Mouse (Mus musculus): ENCODE data around the gene Cpa2. TPM values are rescaled to one million over a fixed set of nuclear protein-coding genes. Genes with fewer than 3 reads are reported as not detected.

Gene Cpa2
- total and polyA plus RNA-seq, 3 experiments: 0.12 TPM; not detected in 2

DNA sequence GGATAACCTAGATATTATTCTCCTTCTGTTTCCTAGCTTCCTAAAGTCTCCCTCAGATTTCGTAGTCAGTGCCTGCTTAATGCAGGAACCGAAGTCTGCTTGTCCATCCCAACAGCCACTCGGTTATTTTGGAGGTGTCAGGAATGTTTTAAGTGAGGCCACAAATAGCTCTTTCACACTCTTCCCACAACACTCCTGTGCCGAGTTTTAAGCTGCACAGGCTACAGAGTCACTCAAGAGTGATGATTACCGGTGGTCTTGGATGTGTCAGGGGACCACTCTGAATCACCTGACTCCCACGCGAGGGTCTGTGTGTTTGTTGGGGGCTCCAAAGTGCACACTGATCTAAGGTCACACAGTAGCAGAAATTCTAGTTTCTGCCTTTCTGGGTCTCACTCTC lies 4.3 kb downstream of the Cpa2 start:
- TF ChIP-seq EP300 (IDR thresholded peaks at IDR 0.05; ENCODE audit: insufficient read depth, low read depth, low read length) (no peak), CTCF (IDR thresholded peaks at IDR 0.05) (no peak), POLR2A (IDR thresholded peaks at IDR 0.05; ENCODE audit: insufficient read depth, low read depth, low read length) (no peak)
- DNase-seq: no peak
- no peak overlapping the region for H3K9ac ChIP-seq (ENCODE audit: low read depth, low read length)
- H3K4me1 ChIP-seq (ENCODE audit: control insufficient read depth, insufficient read depth, low read length): peaks cover 1% of the 10 kb centered on the region
- no peaks in the 10 kb centered on the region for H3K27me3 ChIP-seq (ENCODE audit: control insufficient read depth, insufficient read depth, low read length)
- H3K27ac ChIP-seq: no peak overlapping the region; the same call in 1 of the 2 replicates
- no peaks in the 10 kb centered on the region for H3K36me3 ChIP-seq (ENCODE audit: control insufficient read depth, insufficient read depth, low read length)
- intact Hi-C loops (cut with DNase I): no loop called here
- 68% methylated on average over 7 of the region's 7 CpGs for WGBS
- no peak overlapping the region for H3K4me3 ChIP-seq
- no peaks in the 10 kb centered on the region for H3K79me2 ChIP-seq (replicated peaks; ENCODE audit: control insufficient read depth, insufficient read depth, low read length)

DNA sequence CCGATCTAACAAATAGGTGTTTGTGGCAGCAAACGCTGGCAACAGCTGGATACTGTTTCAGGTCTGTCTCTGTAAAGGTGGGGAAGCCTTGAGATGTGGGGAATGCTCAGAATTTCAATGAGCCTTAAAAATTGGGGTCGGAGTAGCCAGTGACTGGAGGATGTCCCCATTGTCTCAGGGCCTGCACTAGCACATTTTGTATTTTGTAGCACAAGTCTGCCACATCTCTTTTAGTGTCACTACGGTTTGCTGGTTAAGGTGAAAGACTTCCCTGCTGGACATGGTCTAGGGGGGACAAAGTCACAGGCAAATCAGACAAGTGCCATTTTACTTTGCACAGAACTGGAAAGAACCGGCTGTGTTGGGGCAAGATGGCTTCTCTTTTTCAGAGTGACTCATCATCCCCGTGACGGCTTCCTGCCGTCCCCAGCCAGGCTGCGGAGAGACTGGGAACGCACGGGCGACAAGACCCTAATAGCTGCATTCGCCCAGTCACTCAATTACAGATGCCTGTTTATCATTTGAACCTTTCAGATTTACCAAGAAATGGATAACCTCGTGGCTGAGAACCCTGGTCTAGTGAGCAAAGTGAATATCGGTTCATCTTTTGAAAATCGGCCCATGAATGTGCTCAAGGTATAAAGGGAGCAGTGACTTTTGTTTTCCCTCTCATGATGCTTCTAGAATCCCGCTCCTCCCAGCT lies 5.3 kb downstream of the Cpa2 start:
- no peaks in the 10 kb centered on the region for H3K79me2 ChIP-seq (replicated peaks; ENCODE audit: control insufficient read depth, insufficient read depth, low read length)
- H3K9ac ChIP-seq (ENCODE audit: low read depth, low read length): no peak overlapping the region
- peak overlapping the region; percentile 14; the same call in 1 of the 2 replicates for H3K4me3 ChIP-seq
- intact Hi-C loops (cut with DNase I): no loop called here
- peak in 1 of 2 experiments; percentile 20 for DNase-seq
- H3K36me3 ChIP-seq (ENCODE audit: control insufficient read depth, insufficient read depth, low read length): no peaks in the 10 kb centered on the region
- peaks cover 1% of the 10 kb centered on the region for H3K4me1 ChIP-seq (ENCODE audit: control insufficient read depth, insufficient read depth, low read length)
- WGBS: 36% methylated on average over 17 of the region's 17 CpGs
- H3K27ac ChIP-seq: no peak overlapping the region
- no peaks in the 10 kb centered on the region for H3K27me3 ChIP-seq (ENCODE audit: control insufficient read depth, insufficient read depth, low read length)
- no peak for TF ChIP-seq CTCF (IDR thresholded peaks at IDR 0.05)
- no peak for TF ChIP-seq EP300 (IDR thresholded peaks at IDR 0.05; ENCODE audit: insufficient read depth, low read depth, low read length)
- TF ChIP-seq POLR2A (IDR thresholded peaks at IDR 0.05; ENCODE audit: insufficient read depth, low read depth, low read length): no peak

DNA sequence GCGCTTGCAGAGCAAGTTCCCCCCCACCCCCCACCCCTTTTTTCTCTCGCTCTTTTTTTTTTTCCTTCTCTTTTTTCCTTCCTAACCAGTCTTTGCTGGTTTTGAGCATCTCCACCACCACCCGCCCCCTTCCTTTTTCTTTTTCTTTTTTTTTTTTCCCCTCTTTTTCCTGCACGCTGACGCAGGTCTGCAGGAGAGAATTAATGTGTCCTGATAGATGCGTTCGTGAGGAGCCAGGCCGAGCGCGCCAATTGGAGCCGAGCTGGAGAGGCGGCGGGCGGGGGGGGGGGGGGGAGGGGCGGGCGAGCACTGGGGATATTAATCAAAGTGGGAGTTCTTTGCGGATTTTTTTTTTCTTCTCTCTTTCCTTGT lies 5.9 kb downstream of the Cpa2 start:
- no peak for TF ChIP-seq POLR2A (IDR thresholded peaks at IDR 0.05; ENCODE audit: insufficient read depth, low read depth, low read length)
- TF ChIP-seq EP300 (IDR thresholded peaks at IDR 0.05; ENCODE audit: insufficient read depth, low read depth, low read length): no peak
- TF ChIP-seq CTCF (IDR thresholded peaks at IDR 0.05): no peak
- DNase-seq: no peak
- Histone ChIP-seq H3K27me3 (ENCODE audit: control insufficient read depth, insufficient read depth, low read length) (no peaks in the 10 kb centered on the region), H3K9ac (ENCODE audit: low read depth, low read length) (no peak overlapping the region), H3K36me3 (ENCODE audit: control insufficient read depth, insufficient read depth, low read length) (no peaks in the 10 kb centered on the region), H3K4me1 (ENCODE audit: control insufficient read depth, insufficient read depth, low read length) (peaks cover 1% of the 10 kb centered on the region), H3K4me3 (peak overlapping the region; percentile 14; the same call in 1 of the 2 replicates), H3K27ac (no peak overlapping the region), H3K79me2 (replicated peaks; ENCODE audit: control insufficient read depth, insufficient read depth, low read length) (no peaks in the 10 kb centered on the region)
- WGBS: 3% methylated on average over 17 of the region's 17 CpGs
- intact Hi-C loops (cut with DNase I): no loop called here

DNA sequence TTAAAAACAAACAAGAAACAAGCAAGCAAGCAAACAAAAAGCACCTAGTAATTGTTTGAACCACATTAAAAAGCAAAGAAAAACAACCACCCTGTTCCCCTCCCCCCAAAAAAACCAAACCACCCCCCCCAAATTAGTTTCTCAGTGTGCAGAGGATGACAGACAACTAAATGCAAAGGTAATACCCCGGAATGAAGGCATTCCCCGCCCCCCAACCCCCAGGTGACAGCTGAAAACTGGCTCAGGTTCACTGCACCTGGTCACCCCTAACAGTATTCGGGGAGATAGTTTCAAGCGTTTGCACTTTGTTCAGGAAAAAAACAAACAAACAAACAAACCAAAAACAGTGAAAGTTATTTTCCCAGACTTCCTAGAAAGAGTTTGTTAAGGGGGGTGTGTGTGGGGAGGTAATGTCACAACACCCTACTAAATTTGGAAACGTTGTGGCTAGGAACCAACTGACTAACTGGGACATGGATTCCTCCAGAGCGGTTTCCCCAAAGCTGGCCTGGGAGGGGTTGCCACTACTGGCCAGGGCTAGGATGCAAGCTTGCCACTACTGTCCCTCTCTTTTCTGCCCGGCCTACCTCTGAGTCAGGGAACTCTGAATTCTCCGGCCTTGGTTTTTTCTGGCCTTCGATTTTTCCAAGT lies 6.4 kb downstream of the Cpa2 start:
- no peak overlapping the region for H3K27ac ChIP-seq
- no peak overlapping the region for H3K4me3 ChIP-seq

DNA sequence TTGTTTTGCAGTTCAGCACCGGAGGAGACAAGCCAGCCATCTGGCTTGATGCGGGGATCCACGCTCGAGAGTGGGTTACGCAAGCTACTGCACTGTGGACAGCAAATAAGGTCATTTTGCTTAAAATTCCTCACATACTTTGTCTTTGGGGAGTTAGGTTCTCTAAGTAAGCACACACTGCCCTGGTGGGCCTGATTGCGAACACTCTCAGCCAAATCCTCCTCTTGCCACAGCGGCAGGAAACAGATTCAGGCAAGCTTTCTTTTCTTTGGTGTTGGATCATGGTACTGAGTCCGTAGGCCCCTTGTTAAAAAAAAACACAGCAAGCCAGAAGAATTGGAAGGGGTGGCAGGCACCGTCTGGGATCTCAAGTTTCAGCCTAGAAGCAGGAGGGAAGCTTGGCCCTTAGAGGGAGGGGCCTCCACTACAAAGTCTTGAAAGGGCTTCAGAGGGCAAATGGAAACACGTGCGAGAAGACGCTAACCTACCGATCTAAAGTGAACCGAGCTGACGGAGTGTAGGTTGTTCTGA lies 7.9 kb downstream of the Cpa2 start:
- WGBS: 63% methylated on average over 15 of the region's 15 CpGs
- H3K27me3 ChIP-seq (ENCODE audit: control insufficient read depth, insufficient read depth, low read length): no peaks in the 10 kb centered on the region
- no peak for TF ChIP-seq CTCF (IDR thresholded peaks at IDR 0.05)
- no peak for TF ChIP-seq POLR2A (IDR thresholded peaks at IDR 0.05; ENCODE audit: insufficient read depth, low read depth, low read length)
- TF ChIP-seq EP300 (IDR thresholded peaks at IDR 0.05; ENCODE audit: insufficient read depth, low read depth, low read length): no peak
- no peaks in the 10 kb centered on the region for H3K79me2 ChIP-seq (replicated peaks; ENCODE audit: control insufficient read depth, insufficient read depth, low read length)
- H3K36me3 ChIP-seq (ENCODE audit: control insufficient read depth, insufficient read depth, low read length): no peaks in the 10 kb centered on the region
- peaks cover 1% of the 10 kb centered on the region for H3K4me1 ChIP-seq (ENCODE audit: control insufficient read depth, insufficient read depth, low read length)
- DNase-seq: peak; percentile 28 to 31
- no peak overlapping the region for H3K27ac ChIP-seq
- no peak overlapping the region for H3K4me3 ChIP-seq
- H3K9ac ChIP-seq (ENCODE audit: low read depth, low read length): no peak overlapping the region
- intact Hi-C loops (cut with DNase I): no loop called here

More for the DNA sequence above, 6.4 kb downstream of the Cpa2 start:
- no peaks in the 10 kb centered on the region for H3K79me2 ChIP-seq (replicated peaks; ENCODE audit: control insufficient read depth, insufficient read depth, low read length)
- 47% methylated on average over 9 of the region's 9 CpGs for WGBS
- H3K9ac ChIP-seq (ENCODE audit: low read depth, low read length): no peak overlapping the region
- peak; percentile 48 to 64 for DNase-seq
- TF ChIP-seq EP300 (IDR thresholded peaks at IDR 0.05; ENCODE audit: insufficient read depth, low read depth, low read length): 0 out of 2 replicates have a peak, but pooled peaks have one; percentile 9
- no peak for TF ChIP-seq POLR2A (IDR thresholded peaks at IDR 0.05; ENCODE audit: insufficient read depth, low read depth, low read length)
- intact Hi-C loops (cut with DNase I): no loop called here
- H3K36me3 ChIP-seq (ENCODE audit: control insufficient read depth, insufficient read depth, low read length): no peaks in the 10 kb centered on the region
- H3K27me3 ChIP-seq (ENCODE audit: control insufficient read depth, insufficient read depth, low read length): no peaks in the 10 kb centered on the region
- H3K4me1 ChIP-seq (ENCODE audit: control insufficient read depth, insufficient read depth, low read length): peaks cover 1% of the 10 kb centered on the region

Measured in heart, adult 2 months (tissue).